Mouse (Mus musculus): ENCODE measurements around the gene Gbx2. TPM values are rescaled to one million over a fixed set of nuclear protein-coding genes. Genes with fewer than 3 reads are reported as not detected.

Gene Gbx2
- total RNA-seq (2018; cell fraction: chromatin; rRNA removed): under 1 TPM in 1 of 26 experiments, not detected in 25; 0.46 TPM
- under 1 TPM in 17 of 26 experiments, not detected in 9; 0.07 to 0.52 (median 0.19) TPM for total RNA-seq (2018; cell fraction: cytosol; rRNA removed)
- total RNA-seq (2018; cell fraction: nucleus; rRNA removed): not detected
- polyA plus RNA-seq (2018): 0.16 to 0.96 TPM in 2 of 3 replicates, not detected in the other

DNA sequence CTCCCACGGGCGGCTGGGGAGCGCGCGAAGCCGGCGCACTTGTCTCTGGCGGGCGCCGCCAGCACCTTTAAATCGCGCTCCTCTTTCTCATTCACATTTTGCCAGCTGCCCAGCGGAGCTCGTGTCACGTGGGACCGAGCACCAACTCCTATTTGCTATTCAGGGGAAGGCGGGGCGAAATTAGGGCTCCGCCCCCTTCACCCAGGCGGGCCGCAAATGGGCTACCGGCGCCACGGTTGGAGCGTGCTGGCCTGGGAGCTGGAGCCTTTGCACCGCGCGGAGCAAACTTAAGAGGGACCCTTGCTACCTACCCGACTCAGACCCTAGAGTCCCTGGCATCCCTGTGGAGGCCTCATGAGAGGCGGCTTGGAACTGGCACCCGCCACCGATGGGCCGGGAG is at the start of gene Gbx2:
TSS of gene Gbx2 (minus strand) at position 60 of the 400 bp plus-strand sequence.
- Histone ChIP-seq H3K4me3 (ENCODE audit: inconsistent target) (no peak within 1 kb of the TSS), H3K36me3 (ENCODE audit: inconsistent target) (no peaks in the 10 kb centered on the region), H3K27ac (no peak within 1 kb of the TSS), H3K79me2 (ENCODE audit: inconsistent target) (no peaks in the 10 kb centered on the region)
- 6% methylated on average over 33 of the region's 33 CpGs for WGBS (ENCODE audit: missing documents)

DNA sequence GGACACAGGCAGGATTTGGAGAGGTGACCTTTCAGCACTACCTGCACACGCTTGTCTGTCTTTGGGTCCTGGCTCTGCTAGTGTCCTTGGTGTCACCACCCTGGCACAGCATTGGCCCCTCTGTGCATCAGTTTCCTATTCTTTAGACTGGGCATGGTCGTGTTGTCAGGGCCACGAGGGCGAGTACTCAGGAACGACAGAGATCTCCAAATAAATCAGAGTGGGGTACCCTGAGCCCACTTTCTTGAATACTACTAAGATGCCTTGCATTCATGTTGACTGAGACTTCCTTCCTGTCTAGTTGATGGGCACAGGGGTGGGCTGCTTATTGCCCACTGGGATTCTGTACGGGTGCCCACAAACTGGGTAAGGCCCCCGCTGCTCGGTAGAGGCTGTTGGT is 46.3 kb upstream of the Gbx2 start:
- WGBS (ENCODE audit: missing documents): 95% methylated on average over 8 of the region's 8 CpGs
- Histone ChIP-seq H3K36me3 (ENCODE audit: inconsistent target) (no peaks in the 10 kb centered on the region), H3K27ac (no peak overlapping the region), H3K4me3 (ENCODE audit: inconsistent target) (no peak overlapping the region), H3K79me2 (ENCODE audit: inconsistent target) (no peaks in the 10 kb centered on the region)

DNA sequence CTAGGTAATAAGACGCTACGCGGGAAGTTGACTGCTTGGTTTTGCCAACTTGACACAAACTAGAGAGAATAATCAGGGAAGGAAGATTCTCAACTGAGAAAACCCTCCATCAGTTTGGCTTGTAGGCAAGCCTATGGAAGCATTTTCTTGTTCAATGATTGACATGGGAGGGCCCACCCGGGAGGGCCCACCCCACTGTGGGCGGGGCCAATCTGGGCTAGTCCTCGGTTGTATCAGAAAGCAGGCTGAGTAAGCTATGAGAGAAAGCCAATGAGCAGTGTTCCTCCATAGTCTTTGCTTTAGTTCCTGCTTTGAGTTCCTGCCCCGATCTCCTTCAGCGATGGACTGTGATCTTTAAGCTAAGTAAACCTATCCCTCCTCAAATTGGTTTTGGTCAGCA is 45.4 kb upstream of the Gbx2 start:
- Histone ChIP-seq H3K79me2 (ENCODE audit: inconsistent target) (no peaks in the 10 kb centered on the region), H3K4me3 (ENCODE audit: inconsistent target) (no peak overlapping the region), H3K36me3 (ENCODE audit: inconsistent target) (no peaks in the 10 kb centered on the region), H3K27ac (no peak overlapping the region)
- WGBS (ENCODE audit: missing documents): 77% methylated on average over 8 of the region's 8 CpGs

DNA sequence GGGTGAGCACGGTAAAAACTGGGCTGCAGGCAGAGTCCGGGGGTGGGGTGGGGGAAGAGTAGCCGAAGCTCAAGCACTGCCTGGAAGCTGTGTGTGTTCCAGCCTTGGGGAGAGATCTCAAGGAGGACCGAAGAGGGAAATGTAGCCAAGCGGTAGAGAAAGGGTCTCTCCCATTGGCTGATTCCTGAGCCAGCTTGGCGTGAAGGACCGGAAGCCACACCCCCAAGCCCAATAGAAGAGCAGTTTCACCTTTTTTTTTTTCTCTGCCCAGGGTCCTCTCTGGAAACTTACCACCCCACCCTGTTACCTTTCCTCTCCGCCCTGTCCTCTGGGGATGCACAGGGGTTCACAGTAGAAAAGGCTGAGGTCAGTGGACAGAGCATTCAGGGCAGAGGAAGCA is 43.6 kb upstream of the Gbx2 start:
- H3K36me3 ChIP-seq (ENCODE audit: inconsistent target): no peaks in the 10 kb centered on the region
- H3K79me2 ChIP-seq (ENCODE audit: inconsistent target): no peaks in the 10 kb centered on the region
- H3K4me3 ChIP-seq (ENCODE audit: inconsistent target): no peak overlapping the region
- 72% methylated on average over 7 of the region's 8 CpGs for WGBS (ENCODE audit: missing documents)
- no peak overlapping the region for H3K27ac ChIP-seq

DNA sequence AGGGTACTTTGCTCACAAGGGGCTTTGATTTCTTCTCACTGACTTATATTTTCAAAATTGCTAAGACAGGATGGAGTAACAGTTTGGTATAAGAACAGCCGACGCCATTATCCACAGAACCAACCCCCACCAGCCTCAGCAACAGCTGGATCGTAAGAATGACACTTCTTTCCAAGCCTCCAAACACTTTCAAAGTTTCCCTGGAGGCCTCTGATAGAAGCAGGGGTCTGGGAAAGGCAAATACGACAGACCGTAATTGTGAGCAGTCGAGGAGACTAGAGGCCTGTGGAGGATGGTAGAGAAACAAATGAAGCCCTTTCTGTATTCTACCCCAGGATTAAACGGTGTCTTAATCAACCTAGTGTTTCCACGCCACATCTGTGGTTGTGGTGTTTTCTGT is 40.9 kb upstream of the Gbx2 start:
- Histone ChIP-seq H3K36me3 (ENCODE audit: inconsistent target) (no peaks in the 10 kb centered on the region), H3K27ac (no peak overlapping the region), H3K4me3 (ENCODE audit: inconsistent target) (no peak overlapping the region), H3K79me2 (ENCODE audit: inconsistent target) (no peaks in the 10 kb centered on the region)
- 71% methylated on average over 8 of the region's 8 CpGs for WGBS (ENCODE audit: missing documents)

DNA sequence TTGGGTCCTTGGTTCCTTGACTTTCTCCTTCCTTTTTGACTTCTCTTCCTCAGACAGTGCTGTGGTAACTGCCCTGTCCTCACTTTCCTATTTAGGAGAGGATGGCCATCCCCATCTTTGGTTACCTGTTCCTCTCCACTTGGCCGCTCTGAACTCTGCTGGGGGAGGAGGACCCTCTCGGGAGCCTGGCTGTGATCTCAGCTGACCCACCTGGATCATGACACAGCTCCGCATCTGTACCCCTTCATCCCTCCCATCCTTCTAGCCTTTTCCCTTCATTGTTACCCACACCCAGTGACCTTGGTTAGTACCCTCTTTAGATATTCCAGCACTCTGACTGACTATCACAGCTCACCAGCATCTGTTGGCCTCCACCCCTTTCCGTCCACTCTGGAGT is 38.7 kb upstream of the Gbx2 start:
- WGBS (ENCODE audit: missing documents): 87% methylated on average over 4 of the region's 4 CpGs
- Histone ChIP-seq H3K36me3 (ENCODE audit: inconsistent target) (no peaks in the 10 kb centered on the region), H3K4me3 (ENCODE audit: inconsistent target) (no peak overlapping the region), H3K27ac (no peak overlapping the region), H3K79me2 (ENCODE audit: inconsistent target) (no peaks in the 10 kb centered on the region)

DNA sequence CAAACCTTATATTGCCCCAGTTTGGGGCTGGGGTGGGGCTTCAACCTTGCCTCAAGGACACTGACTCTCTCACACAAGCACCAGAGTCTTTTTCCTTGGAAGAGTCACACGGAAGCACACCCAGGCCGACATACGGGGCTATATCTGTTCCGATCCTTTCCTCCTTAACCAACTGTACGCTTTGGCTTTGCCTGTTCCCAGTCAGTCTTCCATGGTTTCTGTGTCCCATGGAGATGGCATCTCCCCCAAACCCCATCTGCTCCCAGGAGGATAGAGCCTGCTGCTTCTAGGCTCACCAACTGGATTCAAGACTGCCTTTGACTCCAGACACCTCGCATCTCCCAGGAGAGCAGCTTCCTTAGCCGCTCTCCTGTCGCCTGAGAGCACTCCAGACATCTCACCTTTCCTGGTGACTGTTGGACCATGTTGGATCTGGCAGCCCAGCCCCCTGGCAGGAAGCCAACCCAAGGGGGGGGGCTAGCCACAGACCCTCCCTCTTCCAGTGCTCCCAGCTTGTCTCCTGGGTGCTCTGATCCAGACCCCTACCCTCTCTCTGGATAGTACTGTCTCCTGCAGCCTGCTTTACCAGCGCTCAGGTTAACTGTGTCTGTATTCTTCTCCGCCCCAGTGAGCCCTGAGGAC is 38.2 kb upstream of the Gbx2 start:
- no peak overlapping the region for H3K4me3 ChIP-seq (ENCODE audit: inconsistent target)
- H3K79me2 ChIP-seq (ENCODE audit: inconsistent target): no peaks in the 10 kb centered on the region
- no peak overlapping the region for H3K27ac ChIP-seq
- no peaks in the 10 kb centered on the region for H3K36me3 ChIP-seq (ENCODE audit: inconsistent target)
- 52% methylated on average over 10 of the region's 10 CpGs for WGBS (ENCODE audit: missing documents)

DNA sequence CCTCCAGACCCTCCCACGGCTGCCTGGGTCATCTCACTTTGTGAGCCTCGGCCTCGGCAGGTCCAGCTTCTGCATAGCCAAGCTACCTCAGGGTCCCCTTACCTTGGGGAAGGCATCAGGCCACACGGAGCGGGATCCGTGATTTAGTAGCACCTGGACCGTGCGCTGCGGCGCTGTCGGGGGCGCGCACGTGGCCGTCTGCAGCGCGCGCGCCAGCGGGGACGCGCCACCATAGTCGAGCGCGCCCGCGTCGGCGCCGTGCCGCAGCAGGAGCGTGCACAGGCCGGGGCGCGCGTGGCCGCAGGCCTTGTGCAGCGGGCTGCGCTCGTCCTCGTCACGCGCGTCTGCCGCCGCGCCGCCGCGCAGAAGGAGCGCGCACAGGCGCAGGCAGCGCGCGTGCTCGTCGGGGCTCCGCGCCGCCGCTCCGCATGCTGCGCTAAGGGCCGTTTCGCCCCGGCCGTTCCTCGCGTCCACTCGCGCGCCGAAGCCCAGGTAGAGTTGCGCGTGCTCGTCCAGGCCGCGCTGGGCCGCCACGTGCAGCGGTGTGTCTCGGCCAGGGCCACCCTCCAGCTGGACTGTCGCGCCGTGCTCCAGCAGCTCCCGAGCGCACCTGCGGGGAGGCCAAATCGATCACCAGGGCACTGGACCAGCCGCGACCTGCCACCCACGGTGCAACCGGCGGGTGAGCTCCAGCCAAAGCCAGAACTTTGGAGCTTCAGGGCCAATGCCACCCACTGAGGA is 37.3 kb upstream of the Gbx2 start:
- H3K4me3 ChIP-seq (ENCODE audit: inconsistent target): no peak overlapping the region
- no peaks in the 10 kb centered on the region for H3K36me3 ChIP-seq (ENCODE audit: inconsistent target)
- H3K27ac ChIP-seq: no peak overlapping the region
- no peaks in the 10 kb centered on the region for H3K79me2 ChIP-seq (ENCODE audit: inconsistent target)
- WGBS (ENCODE audit: missing documents): 2% methylated on average over 91 of the region's 95 CpGs

DNA sequence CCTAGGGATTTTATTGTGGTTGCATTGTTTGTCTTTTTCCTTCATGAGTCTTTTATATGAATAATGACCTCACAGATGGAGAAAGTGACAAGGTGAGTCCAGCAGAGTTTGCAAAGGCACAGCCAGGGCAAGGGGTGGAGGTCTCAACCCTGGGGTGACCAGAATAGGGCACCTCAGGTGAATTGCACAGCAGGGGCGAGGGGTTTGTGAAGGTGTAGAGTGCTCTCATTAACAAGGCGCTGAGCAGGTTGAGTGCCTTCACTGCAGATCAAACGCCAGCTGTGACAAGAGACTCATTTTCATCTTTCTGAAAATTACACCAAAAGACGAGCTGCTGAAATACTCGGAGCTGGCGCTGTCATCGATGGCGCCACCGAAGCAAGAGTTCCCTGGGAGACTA is 36.6 kb upstream of the Gbx2 start:
- no peak overlapping the region for H3K27ac ChIP-seq
- 30% methylated on average over 8 of the region's 9 CpGs for WGBS (ENCODE audit: missing documents)
- no peak overlapping the region for H3K4me3 ChIP-seq (ENCODE audit: inconsistent target)
- H3K79me2 ChIP-seq (ENCODE audit: inconsistent target): no peaks in the 10 kb centered on the region
- H3K36me3 ChIP-seq (ENCODE audit: inconsistent target): no peaks in the 10 kb centered on the region

DNA sequence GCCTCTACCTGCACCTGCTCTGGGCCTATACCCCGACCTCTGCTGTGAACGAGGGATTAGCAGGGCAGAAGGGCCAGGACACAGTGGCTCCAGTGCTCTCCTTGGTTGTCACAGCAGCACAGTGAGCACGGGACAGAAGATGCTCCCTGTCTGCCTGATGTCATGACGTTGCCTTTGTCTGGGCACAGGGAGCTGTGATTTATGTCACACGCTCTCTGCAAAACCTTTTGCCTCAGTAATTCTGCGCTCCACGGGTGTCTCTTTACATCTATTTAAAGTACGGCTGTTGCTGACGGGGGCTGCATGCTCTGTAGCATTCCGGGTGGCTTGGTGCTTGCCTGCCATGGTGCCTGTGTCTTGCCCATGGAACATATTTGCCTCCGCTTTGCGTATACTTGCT is 33.4 kb upstream of the Gbx2 start:
- Histone ChIP-seq H3K4me3 (ENCODE audit: inconsistent target) (no peak overlapping the region), H3K27ac (no peak overlapping the region), H3K36me3 (ENCODE audit: inconsistent target) (no peaks in the 10 kb centered on the region), H3K79me2 (ENCODE audit: inconsistent target) (no peaks in the 10 kb centered on the region)
- WGBS (ENCODE audit: missing documents): 89% methylated on average over 12 of the region's 12 CpGs

DNA sequence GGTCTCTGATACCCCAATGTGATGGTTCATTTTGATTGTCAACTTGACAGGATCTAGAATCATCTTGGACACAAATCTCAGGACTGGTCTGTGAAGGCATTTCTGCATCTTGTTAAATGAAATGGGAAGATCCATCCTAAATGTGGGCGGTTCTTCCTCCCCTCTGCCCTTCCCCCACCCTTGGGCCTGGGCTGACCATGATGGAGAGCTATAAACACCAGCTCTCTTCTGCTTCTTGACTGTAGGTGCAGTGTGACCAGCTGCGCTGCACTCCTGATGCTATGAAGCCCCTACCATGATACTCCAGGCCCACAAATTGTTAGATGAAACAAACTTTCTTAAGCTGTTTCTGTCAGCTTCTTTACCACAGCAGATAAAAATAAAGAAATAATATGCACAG is 32.3 kb upstream of the Gbx2 start:
- Histone ChIP-seq H3K4me3 (ENCODE audit: inconsistent target) (no peak overlapping the region), H3K79me2 (ENCODE audit: inconsistent target) (no peaks in the 10 kb centered on the region), H3K36me3 (ENCODE audit: inconsistent target) (no peaks in the 10 kb centered on the region), H3K27ac (no peak overlapping the region)
- 97% methylated on average over 2 of the region's 2 CpGs for WGBS (ENCODE audit: missing documents)

DNA sequence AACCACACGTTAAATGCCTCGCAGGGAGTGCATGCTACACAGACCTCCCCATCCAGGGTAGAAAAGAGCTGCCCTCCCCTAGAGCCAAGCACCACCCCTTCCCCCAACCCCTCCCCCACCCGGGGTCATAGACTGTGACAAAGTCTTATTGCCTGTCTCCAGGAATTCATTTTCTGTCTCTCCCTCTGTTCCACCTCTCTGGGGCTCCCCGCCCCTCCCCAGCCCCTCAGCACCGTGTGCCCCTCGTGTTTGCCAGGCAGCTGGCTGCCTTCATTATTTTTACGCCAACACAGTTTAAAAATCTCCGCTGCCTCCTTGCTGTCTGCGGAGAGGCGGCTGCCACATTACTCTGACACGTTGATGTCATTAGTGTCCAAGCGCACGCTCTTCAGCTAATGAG is 31.1 kb upstream of the Gbx2 start:
- H3K36me3 ChIP-seq (ENCODE audit: inconsistent target): no peaks in the 10 kb centered on the region
- WGBS (ENCODE audit: missing documents): 61% methylated on average over 12 of the region's 13 CpGs
- H3K27ac ChIP-seq: no peak overlapping the region
- no peak overlapping the region for H3K4me3 ChIP-seq (ENCODE audit: inconsistent target)
- no peaks in the 10 kb centered on the region for H3K79me2 ChIP-seq (ENCODE audit: inconsistent target)

DNA sequence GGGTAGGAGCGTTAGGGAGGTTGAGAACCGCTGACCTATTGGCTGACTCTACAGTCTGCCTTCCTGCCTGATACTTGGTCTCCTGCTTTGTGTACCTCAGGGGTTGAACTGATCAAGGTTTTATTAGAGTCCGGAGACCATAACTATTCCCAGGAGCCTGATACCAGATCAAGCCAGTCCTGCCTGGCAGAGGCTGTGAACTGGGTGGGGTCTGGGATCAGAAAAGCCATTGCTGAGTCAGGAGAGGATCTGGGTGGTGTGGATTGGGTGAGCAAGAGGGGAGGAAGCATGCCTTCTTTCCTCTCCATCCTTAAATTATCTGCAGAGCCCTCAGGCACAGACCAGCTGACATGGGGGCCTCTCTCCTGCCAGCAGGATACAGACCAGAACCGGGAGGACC is 28.4 kb upstream of the Gbx2 start:
- H3K79me2 ChIP-seq (ENCODE audit: inconsistent target): no peaks in the 10 kb centered on the region
- 76% methylated on average over 3 of the region's 4 CpGs for WGBS (ENCODE audit: missing documents)
- H3K4me3 ChIP-seq (ENCODE audit: inconsistent target): no peak overlapping the region
- no peaks in the 10 kb centered on the region for H3K36me3 ChIP-seq (ENCODE audit: inconsistent target)
- H3K27ac ChIP-seq: no peak overlapping the region

DNA sequence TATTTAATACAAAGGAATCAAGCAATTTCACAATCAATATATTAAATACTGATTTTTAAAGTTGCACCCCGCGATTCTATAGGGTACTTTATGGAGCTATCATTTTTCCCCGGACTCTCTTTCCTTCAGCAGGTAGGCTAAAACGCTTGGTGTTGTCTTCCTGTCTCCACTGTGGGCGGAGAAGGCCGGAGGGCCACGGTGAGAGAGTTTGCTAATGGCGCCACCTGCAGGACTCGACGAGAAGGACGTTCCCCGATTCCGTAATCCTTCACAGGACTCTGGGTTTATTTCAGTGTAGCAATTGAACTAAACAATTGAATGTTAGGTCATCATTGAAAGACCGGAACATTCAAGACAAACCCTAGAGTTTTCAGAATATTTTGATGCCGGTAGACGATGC is 12.2 kb upstream of the Gbx2 start:
- Histone ChIP-seq H3K27ac (no peak overlapping the region), H3K36me3 (ENCODE audit: inconsistent target) (no peaks in the 10 kb centered on the region), H3K79me2 (ENCODE audit: inconsistent target) (no peaks in the 10 kb centered on the region), H3K4me3 (ENCODE audit: inconsistent target) (no peak overlapping the region)
- 4% methylated on average over 16 of the region's 16 CpGs for WGBS (ENCODE audit: missing documents)

DNA sequence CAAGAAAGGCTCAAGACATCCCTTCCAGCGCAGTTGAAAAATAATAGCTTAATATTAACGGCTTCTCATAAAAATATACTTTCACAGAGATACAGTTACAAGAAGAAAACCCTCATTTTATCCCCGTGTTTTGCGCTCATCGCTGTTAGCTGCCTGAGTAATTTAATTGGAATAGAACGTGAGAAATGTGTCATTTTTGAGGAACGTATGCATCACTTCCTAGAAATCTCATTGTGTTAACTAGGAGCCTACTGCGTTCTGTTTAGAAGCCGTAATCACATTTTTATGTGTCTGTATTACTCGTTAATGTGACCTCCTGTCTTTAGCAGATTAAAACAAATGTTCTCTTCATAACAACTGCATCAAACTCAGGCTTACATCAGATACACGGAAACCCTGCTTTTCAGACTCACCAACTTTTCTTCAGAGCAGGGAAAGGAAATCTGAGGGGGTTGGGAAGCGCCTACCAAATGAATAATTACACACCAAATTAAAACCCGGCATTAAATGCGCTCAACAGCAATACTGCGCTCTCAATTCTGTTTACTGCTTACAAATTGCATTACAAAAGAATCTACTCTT is 11.5 kb upstream of the Gbx2 start:
- WGBS (ENCODE audit: missing documents): 19% methylated on average over 15 of the region's 15 CpGs
- H3K36me3 ChIP-seq (ENCODE audit: inconsistent target): no peaks in the 10 kb centered on the region
- H3K4me3 ChIP-seq (ENCODE audit: inconsistent target): no peak overlapping the region
- H3K27ac ChIP-seq: no peak overlapping the region
- H3K79me2 ChIP-seq (ENCODE audit: inconsistent target): no peaks in the 10 kb centered on the region
